Mouse (Mus musculus) MEL (cell line): ENCODE results near the gene Fyttd1. TPM values are rescaled to one million over a fixed set of nuclear protein-coding genes. Genes with fewer than 3 reads are reported as not detected.

Experiments used
- DNase-seq: peaks from one replicate; pipeline ENCODE4 v3.0.0; 2011; ENCODE audit warnings: low read depth, low spot score
- H3K27ac ChIP-seq: 2 replicates; pipeline ENCODE4 v1.5.1; 2012; ENCODE audit warnings: low read depth, mild to moderate bottlenecking, control low read depth, low read length, moderate library complexity; ENCODE audit not compliant: control insufficient read depth
- H3K27me3 ChIP-seq, 2 experiments: fragments of 150-350 bp in 1 of 2; sonication (generic) in 1 of 2; 2 replicates each; pipeline ENCODE4 v1.6.1; 2012; ENCODE audit warnings: low read length in 2 of 2, mild to moderate bottlenecking in 2 of 2, improper control_type of control experiment in 1 of 2, moderate library complexity in 1 of 2; ENCODE audit not compliant: insufficient read depth in 2 of 2, control insufficient read depth in 1 of 2
- H3K36me3 ChIP-seq, 2 experiments: 2 replicates each; pipeline ENCODE4 v1.6.1; 2012 to 2014; ENCODE audit warnings: low read length in 2 of 2, improper control_type of control experiment in 1 of 2, inconsistent platforms in 1 of 2, mild to moderate bottlenecking in 1 of 2; ENCODE audit not compliant: insufficient read depth in 2 of 2, control insufficient read depth in 1 of 2
- H3K4me1 ChIP-seq, 2 experiments: fragments of 150-350 bp in 1 of 2; sonication (generic) in 1 of 2; 2 replicates each; pipeline ENCODE4 v1.6.1; 2012; ENCODE audit warnings: low read length in 2 of 2, improper control_type of control experiment in 1 of 2, mild to moderate bottlenecking in 1 of 2; ENCODE audit not compliant: insufficient read depth in 2 of 2, control insufficient read depth in 1 of 2
- H3K4me3 ChIP-seq, 2 experiments: fragments of 150-350 bp in 1 of 2; sonication (generic) in 1 of 2; 2 replicates each; pipeline ENCODE4 v1.5.1; 2012; ENCODE audit warnings: low read depth in 2 of 2, low read length in 2 of 2, mild to moderate bottlenecking in 2 of 2, moderate library complexity in 2 of 2, control low read depth in 1 of 2, improper control_type of control experiment in 1 of 2; ENCODE audit not compliant: control insufficient read depth in 1 of 2, insufficient read depth in 1 of 2
- H3K79me2 ChIP-seq: 2 replicates; pipeline ENCODE4 v1.6.1; 2012; ENCODE audit warnings: mild to moderate bottlenecking, low read length, moderate library complexity; ENCODE audit not compliant: control insufficient read depth, poor library complexity, insufficient read depth
- H3K9ac ChIP-seq: 2 replicates; pipeline ENCODE4 v1.6.1; 2012; ENCODE audit warnings: low read depth, mild to moderate bottlenecking, control low read depth, low read length, moderate library complexity; ENCODE audit not compliant: control insufficient read depth, poor library complexity, severe bottlenecking
- H3K9me3 ChIP-seq: fragments of 150-350 bp; sonication (generic); replicated peaks from 2 replicates; pipeline ENCODE4 v1.6.1; 2012; ENCODE audit warnings: mild to moderate bottlenecking, low read length, improper control_type of control experiment, moderate library complexity; ENCODE audit not compliant: insufficient read depth
- CTCF ChIP-seq, 3 experiments: IDR thresholded peaks in 2 of 3; conservative IDR thresholded peaks in 1 of 3; 2 replicates each; pipeline ENCODE4 v1.5.1; 2011 to 2012; ENCODE audit warnings: low read length in 3 of 3, low read depth in 2 of 3, mild to moderate bottlenecking in 2 of 3, improper control_type of control experiment in 1 of 3, inconsistent platforms in 1 of 3, mixed read lengths in 1 of 3, moderate library complexity in 1 of 3; ENCODE audit not compliant: control insufficient read depth in 1 of 3, insufficient read depth in 1 of 3, poor library complexity in 1 of 3, severe bottlenecking in 1 of 3
- ELF1 ChIP-seq: IDR thresholded peaks from 2 replicates; pipeline ENCODE4 v1.6.1; 2014; ENCODE audit warnings: low read depth, mild to moderate bottlenecking, inconsistent platforms, low read length, improper control_type of control experiment, moderate library complexity
- EP300 ChIP-seq, 2 experiments: IDR thresholded peaks; 2 replicates each; pipeline ENCODE4 v1.6.1; 2011; ENCODE audit warnings: improper control_type of control experiment in 2 of 2, low read length in 2 of 2, low read depth in 1 of 2, mild to moderate bottlenecking in 1 of 2
- ETS1 ChIP-seq: IDR thresholded peaks from 2 replicates; pipeline ENCODE4 v1.6.1; 2012; ENCODE audit warnings: low read depth, mild to moderate bottlenecking, inconsistent platforms, low read length, improper control_type of control experiment, moderate library complexity
- GATA1 ChIP-seq: IDR thresholded peaks from 2 replicates; pipeline ENCODE4 v1.6.1; 2011; ENCODE audit warnings: low read depth, low read length, improper control_type of control experiment
- JUND ChIP-seq: IDR thresholded peaks from 2 replicates; pipeline ENCODE4 v1.6.1; 2011; ENCODE audit warnings: low read depth, mild to moderate bottlenecking, improper control_type of control experiment, low read length
- MAX ChIP-seq: IDR thresholded peaks from 2 replicates; pipeline ENCODE4 v1.6.1; 2011; ENCODE audit warnings: low read length, improper control_type of control experiment
- MAZ ChIP-seq: IDR thresholded peaks from 2 replicates; pipeline ENCODE4 v1.6.1; 2012; ENCODE audit warnings: low read depth, mild to moderate bottlenecking, inconsistent platforms, low read length, improper control_type of control experiment
- MYC ChIP-seq: IDR thresholded peaks from 2 replicates; pipeline ENCODE4 v1.6.1; 2011; ENCODE audit warnings: low read depth, mild to moderate bottlenecking, low read length, improper control_type of control experiment, moderate library complexity
- POLR2AphosphoS5 ChIP-seq: IDR thresholded peaks from 2 replicates; pipeline ENCODE4 v1.6.1; 2012; ENCODE audit warnings: low read depth, borderline replicate concordance, mild to moderate bottlenecking, inconsistent platforms, low read length, moderate library complexity, mixed read lengths
- RAD21 ChIP-seq: IDR thresholded peaks from 2 replicates; pipeline ENCODE4 v1.6.1; 2011; ENCODE audit warnings: mild to moderate bottlenecking, low read depth, low read length, improper control_type of control experiment
- RCOR1 ChIP-seq: IDR thresholded peaks from 2 replicates; pipeline ENCODE4 v1.6.1; 2012; ENCODE audit warnings: low read depth, mild to moderate bottlenecking, inconsistent platforms, low read length, improper control_type of control experiment
- TAL1 ChIP-seq: IDR thresholded peaks from 2 replicates; pipeline ENCODE4 v1.6.1; 2012; ENCODE audit warnings: mild to moderate bottlenecking, inconsistent platforms, low read length, moderate library complexity, mixed read lengths
- TBP ChIP-seq: IDR thresholded peaks from 2 replicates; pipeline ENCODE4 v1.8.0; 2011; ENCODE audit warnings: low read depth, low read length, improper control_type of control experiment
- TCF12 ChIP-seq: IDR thresholded peaks from 2 replicates; pipeline ENCODE4 v1.6.1; 2014; ENCODE audit warnings: low read depth, mild to moderate bottlenecking, inconsistent platforms, low read length, improper control_type of control experiment, moderate library complexity
- ZKSCAN1 ChIP-seq: IDR thresholded peaks from 2 replicates; pipeline ENCODE4 v1.6.1; 2012; ENCODE audit warnings: low read depth, mild to moderate bottlenecking, inconsistent platforms, low read length, improper control_type of control experiment, moderate library complexity
- ZMIZ1 ChIP-seq: IDR thresholded peaks from 2 replicates; pipeline ENCODE4 v1.6.1; 2012; ENCODE audit warnings: low read depth, mild to moderate bottlenecking, inconsistent platforms, low read length, improper control_type of control experiment, moderate library complexity
- ZNF384 ChIP-seq: IDR thresholded peaks from 2 replicates; pipeline ENCODE4 v1.6.1; 2012; ENCODE audit warnings: low read depth, mild to moderate bottlenecking, inconsistent platforms, low read length, improper control_type of control experiment
- polyA plus RNA-seq, 2 experiments: library from polyadenylated mRNA; stranded (reverse) in 1 of 2; unstranded in 1 of 2; fragments of >175 nt in 1 of 2; fragments of >200 nt in 1 of 2; gene quantifications; 2 replicates each; pipeline versions ENCODE4 v1.2.1 to v1.2.4; 2012; ENCODE audit warnings: low replicate concordance in 2 of 2, low read depth in 1 of 2; ENCODE audit not compliant: insufficient read length in 2 of 2, insufficient read depth in 1 of 2, missing spikeins in 1 of 2
- total RNA-seq: library from RNA; depleted of rRNA; stranded (reverse); fragments of 300-350 nt; gene quantifications from 2 replicates; pipeline ENCODE4 v1.2.3, GENCODE M21; 2012

Gene Fyttd1
- total and polyA plus RNA-seq, 3 experiments = 44.3 to 76.0 TPM; not detected in 1

GRCm38 (mm10) chr16:32829104-32829503, 48.2 kb upstream of the Fyttd1 start:
- Histone ChIP-seq H3K79me2 (no peaks in the 10 kb centered on the region), H3K27me3 (no peaks in the 10 kb centered on the region), H3K36me3 (peaks cover 0 to 13% of the 10 kb centered on the region in 2 experiments; a peak in 2 of 4 replicates), H3K4me1 (peaks cover 0 to 14% of the 10 kb centered on the region in 2 experiments; a peak in 3 of 4 replicates), H3K4me3 (no peak overlapping the region), H3K9ac (no peak overlapping the region)
- TF ChIP-seq ZMIZ1 = no peak
- TF ChIP-seq CTCF (IDR thresholded peaks at IDR 0.05 in 2 of 3, conservative IDR thresholded peaks at IDR 0.05 in 1 of 3; ENCODE audit: control insufficient read depth in 1 of 3, insufficient read depth in 1 of 3, low read depth in 2 of 3, low read length in 3 of 3, poor library complexity in 1 of 3, severe bottlenecking in 1 of 3) = peak in 1 of 3 experiments; percentile 8; a peak in 2 of 6 replicates
- TF ChIP-seq ETS1 = 0 out of 2 replicates have a peak, but pooled peaks have one; percentile 32
- no peak for TF ChIP-seq MAX
- peak; percentile 69; the same call in 1 of the 2 replicates for TF ChIP-seq RCOR1
- peak; percentile 51 for TF ChIP-seq TAL1
- TF ChIP-seq MYC = no peak
- TF ChIP-seq EP300 (IDR thresholded peaks at IDR 0.05; ENCODE audit: low read depth in 1 of 2, low read length in 2 of 2) = peak; percentile 60 to 70; a peak in 3 of 4 replicates
- 0 out of 2 replicates have a peak, but pooled peaks have one; percentile 10 for TF ChIP-seq ELF1
- no peak for TF ChIP-seq MAZ
- TF ChIP-seq TCF12 = peak; percentile 40; the same call in 1 of the 2 replicates
- TF ChIP-seq GATA1 = peak; percentile 58
- no peak for TF ChIP-seq TBP
- TF ChIP-seq, all 39 proteins: peak for 8
- DNase-seq = peak; percentile 61
- no peak overlapping the region for H3K27ac ChIP-seq
- no peaks in the 10 kb centered on the region for H3K9me3 ChIP-seq

- DNase-seq = peak; percentile 48
- H3K9me3 ChIP-seq = no peaks in the 10 kb centered on the region
- H3K27me3 ChIP-seq = no peaks in the 10 kb centered on the region
- no peak overlapping the region for H3K27ac ChIP-seq
- H3K9ac ChIP-seq = no peak overlapping the region
- peaks cover 0 to 14% of the 10 kb centered on the region in 2 experiments; a peak in 3 of 4 replicates for H3K4me1 ChIP-seq
- TF ChIP-seq EP300 (IDR thresholded peaks at IDR 0.05; ENCODE audit: low read depth in 1 of 2, low read length in 2 of 2) (peak in 1 of 2 experiments; percentile 21; a peak in 1 of 4 replicates), TAL1 (no peak)
- peaks cover 0 to 13% of the 10 kb centered on the region in 2 experiments; a peak in 2 of 4 replicates for H3K36me3 ChIP-seq
- no peaks in the 10 kb centered on the region for H3K79me2 ChIP-seq
- no peak overlapping the region for H3K4me3 ChIP-seq
Measured at GRCm38 (mm10) chr16:32831501-32831900, 45.8 kb upstream of the Fyttd1 start.

- no peaks in the 10 kb centered on the region for H3K4me1 ChIP-seq
- TF ChIP-seq POLR2AphosphoS5 (no peak), RAD21 (no peak), ETS1 (no peak), ZNF384 (no peak), MAX (no peak), RCOR1 (no peak), ZKSCAN1 (no peak), JUND (no peak)
- TF ChIP-seq, all 39 proteins: peak for 0
- no peak overlapping the region for H3K9ac ChIP-seq
- no peaks in the 10 kb centered on the region for H3K9me3 ChIP-seq
- H3K36me3 ChIP-seq = no peaks in the 10 kb centered on the region; a peak in 1 of 4 replicates
- no peak overlapping the region for H3K4me3 ChIP-seq
- no peaks in the 10 kb centered on the region for H3K79me2 ChIP-seq
- no peak for DNase-seq
- no peak overlapping the region for H3K27ac ChIP-seq
- H3K27me3 ChIP-seq = no peaks in the 10 kb centered on the region
Measured at GRCm38 (mm10) chr16:32847103-32847502, 30.2 kb upstream of the Fyttd1 start.
